Mouse (Mus musculus) T-helper 17 cell (primary cell): ENCODE results near the gene Etl4.

Source experiments
- in situ Hi-C, 2 experiments: fragments of 300-600 bp; cut with MboI, MseI; formaldehyde crosslinking; loops; 1 replicate in 1 of 2; 2 replicates in 1 of 2; pipeline ENCODE4 v1.15.1; 2025; ENCODE audit warnings: high pct_unique_total_duplicates in 2 of 2

Etl4 gene

DNA sequence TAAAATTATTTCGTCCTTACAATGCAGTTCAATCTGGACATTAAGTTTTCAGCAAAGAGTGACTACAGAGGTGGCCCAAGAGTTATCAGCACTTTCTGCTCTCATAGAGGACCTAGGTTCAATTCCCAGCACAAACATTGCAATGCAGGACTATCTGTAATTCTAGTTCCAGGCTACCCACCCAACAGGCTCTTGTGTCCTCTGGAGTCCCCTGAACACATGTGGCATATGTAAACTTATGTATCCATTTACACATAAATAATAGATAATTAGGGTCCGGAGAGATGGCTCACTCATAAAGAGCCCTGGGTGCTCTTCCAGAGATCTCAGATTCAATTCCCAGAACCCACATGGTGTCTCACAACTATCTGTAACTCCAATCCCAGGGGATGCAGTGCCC is 533.2 kb downstream of the Etl4 start:
- in situ Hi-C loops: no loop called here

DNA sequence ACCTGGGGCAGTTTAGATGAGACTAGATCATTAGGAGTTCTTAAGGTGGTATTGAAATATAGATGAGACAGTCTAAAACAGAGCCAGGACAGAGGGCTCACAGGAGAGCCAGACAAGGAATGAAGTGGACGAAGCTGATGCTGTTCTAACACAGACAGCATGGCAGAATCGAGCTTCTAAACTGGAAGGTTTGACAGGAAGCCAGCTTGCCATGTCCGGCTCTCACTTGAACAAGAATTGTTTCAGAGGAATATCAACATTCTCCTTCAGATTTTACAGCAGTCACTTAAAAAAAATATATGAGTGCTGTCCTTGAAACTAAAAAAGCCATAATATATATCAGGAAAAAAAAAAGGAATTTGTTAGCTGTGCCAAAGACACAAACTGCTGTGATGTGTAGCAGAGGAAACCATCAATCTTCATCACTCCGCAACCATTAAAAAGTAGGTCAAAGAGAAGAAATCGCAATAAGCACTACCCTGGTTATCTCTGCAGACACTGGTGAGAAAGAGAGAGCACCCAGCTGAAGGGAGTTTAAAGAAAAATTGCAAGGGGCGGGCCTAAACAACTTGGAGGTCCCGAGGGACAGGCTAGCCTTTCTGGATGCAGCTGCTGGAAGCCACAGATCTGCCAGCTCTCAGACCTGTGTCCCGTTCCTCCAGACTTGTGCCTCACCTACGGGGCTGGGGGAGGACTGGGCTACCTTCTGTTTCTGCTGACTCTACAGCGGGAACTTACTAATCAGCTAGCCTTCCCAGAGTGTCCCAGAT is 534.3 kb downstream of the Etl4 start:
- in situ Hi-C loops: no loop called here

DNA sequence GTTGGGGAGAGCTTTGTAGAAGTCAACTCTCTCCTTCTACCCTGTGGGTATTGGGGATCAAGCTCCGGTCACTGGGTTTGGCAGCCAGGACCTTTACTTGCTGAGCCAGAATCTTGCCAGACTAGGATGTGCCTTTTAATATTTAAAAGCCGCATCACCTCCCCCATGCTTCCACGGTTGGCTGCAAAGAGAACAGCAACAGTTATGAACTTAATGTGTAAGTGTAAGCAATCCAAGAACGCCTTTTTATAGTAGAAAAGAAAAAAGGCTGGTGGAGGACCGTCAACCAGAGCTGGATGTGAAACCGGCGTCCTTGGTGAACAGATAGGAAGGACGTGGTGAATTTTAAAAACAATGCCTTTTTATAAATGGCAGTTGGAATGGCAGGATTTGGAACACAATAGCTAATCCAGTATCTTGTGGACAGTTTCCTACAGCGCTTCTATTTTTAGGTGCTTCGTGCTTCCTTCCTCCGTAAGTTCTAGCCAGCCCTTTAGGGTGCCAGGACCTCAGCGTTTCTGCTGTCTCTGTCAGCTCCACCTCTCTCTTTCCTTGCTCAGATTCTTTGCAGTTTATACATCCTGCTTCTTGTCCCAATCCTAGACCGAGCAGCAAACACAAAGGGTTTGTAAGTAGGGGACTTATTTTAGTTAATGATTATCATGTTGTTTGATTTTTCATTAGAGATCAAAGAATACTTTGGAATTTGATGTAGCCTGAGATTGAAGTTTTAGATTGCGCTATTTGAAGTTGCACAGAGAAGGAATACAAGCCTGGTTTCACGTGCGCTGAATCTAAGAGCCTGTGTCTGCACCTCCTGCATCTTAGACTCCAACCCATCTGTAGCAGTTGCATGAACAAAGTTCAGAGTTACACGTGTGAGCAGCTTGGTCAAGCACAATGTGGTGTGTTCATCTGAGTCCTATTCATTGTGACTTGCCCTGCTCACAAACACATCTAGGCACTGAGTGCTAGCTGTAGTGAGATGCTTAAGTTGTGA is 535.9 kb downstream of the Etl4 start:
- in situ Hi-C loops: no loop called here

DNA sequence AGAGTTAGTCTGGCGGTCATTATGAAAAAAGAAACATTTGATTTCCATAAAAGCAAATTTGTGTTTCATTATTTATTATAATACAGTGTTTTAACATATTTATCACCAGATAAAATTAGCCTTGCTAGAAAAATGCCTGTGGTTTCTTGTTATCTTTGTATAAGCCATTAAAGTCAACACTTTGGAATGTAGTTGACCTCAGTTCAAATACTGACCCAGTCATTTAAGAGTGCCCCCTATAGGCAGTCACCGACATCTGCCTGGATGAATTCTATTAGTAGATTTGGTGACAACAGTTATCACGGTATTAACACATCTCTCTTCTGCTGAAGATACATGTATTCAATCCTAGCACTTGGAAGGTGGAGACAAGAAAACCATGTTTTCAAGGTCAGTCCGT is 536.6 kb downstream of the Etl4 start:
- in situ Hi-C loops: no loop called here

DNA sequence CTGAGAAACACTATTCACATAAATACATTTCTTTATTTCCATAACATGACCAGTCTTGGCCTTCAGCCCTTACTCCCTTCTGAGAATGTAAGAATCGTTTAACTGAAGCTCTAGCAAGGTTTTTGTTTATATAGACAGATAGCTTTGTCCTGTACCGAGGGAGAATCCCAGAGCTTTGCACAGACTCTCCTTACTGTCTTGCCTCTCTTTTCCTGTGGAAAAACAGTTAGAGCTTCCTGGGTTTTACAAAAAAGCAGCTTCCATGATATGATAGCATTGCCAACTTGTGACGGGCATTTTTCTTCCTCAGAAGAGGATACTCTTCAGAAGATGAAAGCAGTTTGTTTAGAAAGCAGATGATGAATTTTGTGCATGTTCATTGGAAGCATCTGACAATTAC is 541.4 kb downstream of the Etl4 start:
- in situ Hi-C loops: no loop called here

DNA sequence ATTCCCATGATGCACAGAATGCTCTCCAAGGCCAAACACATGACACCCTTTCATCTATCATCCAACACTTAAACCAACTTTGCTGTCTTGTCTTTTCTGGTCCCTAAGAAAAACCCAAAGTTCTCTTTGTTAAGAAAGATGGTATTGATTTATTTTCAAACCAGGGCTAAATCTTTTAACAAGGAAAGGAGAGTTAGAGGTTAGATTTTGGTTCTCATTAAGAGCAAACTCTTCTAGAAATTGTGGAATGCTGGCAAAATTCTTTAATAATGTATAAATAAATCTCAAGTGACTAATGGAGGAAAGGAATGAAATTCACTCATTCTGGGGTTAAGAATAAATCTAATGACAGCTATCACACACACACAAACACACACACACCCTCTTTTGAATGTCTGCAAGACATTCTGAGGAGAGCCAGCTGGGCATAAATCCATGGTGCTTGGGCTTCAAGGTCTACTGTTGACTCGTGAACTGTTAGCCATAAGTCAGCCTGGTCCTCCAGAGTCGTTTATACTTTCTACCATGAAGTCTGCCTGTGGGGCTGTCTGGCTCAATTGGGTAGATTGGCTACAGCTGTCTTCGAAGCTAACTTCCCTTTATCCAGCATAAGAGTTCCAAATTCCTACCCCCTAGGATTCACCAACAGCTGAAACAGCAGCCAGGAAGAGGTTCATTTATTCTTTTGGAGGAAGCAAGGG is 544.1 kb downstream of the Etl4 start:
- in situ Hi-C loops: no loop called here

DNA sequence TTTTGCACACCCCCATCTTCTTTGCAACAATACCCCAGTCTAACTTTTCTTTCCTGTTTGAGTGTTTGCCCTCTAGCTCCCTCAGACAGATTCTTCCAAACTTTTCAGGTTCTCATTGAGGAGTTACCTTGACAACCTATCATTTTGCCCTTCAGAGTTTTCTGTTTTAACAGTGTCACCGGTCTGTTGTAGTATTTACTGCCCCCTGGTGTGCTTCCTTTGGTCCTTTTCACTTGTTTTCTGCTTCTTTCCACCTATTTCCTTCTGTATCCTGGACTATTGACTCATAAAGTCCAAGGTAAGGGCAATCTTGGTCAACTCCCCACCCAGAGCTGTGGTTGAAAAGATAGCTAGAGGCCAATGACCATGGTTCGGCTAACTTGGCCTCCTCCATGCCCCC is 569.6 kb downstream of the Etl4 start:
- in situ Hi-C loops: no loop called here

DNA sequence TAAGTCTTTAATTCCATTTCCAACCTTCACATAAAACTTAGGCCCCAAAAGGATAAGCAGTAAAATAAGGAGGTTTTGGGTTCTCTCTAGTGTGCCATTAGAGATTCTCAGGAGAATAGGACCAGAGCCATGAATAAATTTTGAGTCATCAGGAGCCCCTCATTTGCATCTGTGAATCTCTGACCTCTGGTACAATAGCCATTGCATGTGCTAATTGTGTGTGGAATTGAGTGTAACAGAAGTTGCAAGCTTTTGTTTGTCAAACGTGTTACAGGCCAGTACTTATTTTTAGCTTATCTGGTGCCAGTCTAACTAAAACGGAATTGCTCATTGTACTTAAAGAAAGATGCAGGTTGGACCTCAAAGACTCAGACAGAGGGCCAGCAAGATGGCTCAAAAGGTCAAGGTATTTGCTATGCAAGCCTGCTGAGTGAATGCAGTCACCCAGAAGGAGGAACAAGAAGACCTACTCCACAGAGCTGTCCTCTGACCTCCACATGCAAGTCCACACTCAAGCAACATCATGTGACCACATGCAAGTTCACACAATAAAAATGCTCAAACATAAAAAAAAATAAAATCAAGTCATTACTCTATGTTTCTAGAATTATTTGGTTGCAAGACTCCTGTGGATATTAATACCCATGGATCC is 576.7 kb downstream of the Etl4 start:
- in situ Hi-C loops: no loop called here

DNA sequence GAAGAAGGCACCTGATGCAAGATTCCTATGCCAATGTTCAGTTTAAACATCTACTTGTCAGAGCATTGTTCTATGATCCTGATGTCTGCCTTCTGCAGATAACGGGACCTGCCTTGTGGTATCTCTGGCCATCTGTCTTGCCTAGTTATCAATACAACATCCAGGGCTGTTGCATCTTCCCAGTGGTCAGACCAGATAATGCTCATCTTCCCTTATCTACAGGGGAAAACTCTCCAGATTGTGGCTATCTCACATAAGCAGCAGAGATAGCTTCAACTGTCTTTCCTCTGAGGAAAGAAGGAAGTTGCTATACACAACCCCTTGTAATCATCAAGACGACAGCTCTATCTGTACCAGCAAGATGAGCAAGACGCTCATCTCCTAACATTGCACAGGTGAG is 579.5 kb downstream of the Etl4 start:
- in situ Hi-C loops: no loop called here

DNA sequence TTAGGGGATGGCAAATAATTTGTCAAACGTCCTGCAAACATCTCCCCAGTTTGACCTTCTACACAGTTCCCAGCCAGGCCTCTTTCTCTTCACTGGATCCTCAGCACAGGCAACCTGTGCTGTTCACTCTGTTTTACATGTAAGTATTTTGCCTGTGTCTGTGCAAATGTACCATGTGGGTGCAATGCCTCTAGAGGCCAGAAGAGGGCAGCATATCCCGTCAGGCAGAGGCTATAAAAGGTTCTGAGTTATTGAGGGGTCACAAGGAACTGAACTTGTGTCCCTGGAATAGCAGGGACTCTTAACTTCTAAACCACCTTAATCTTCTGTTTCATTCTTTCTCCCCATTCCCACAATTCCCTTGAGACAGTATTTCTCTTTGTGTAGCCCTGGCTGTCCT is 582.5 kb downstream of the Etl4 start:
- in situ Hi-C loops: no loop called here

DNA sequence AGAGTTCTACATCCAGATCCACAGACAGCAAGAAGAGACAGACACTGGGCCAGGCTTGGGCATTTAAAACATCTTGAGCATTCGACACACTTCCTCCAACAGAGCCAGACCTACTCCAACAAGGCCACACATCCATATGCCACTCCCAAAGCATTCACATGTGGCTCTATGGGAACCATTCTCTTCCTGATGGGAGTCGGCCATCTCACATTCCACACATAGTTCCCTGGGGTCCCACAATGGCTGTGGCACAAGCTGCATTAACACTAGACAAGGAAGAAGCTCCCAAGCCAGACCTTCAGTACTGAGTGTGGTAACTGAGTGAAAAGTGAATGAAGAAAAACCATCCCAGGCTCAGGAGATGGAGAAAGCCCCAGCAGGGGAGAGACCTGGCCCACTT is 584.2 kb downstream of the Etl4 start:
- in situ Hi-C loops: no loop called here

DNA sequence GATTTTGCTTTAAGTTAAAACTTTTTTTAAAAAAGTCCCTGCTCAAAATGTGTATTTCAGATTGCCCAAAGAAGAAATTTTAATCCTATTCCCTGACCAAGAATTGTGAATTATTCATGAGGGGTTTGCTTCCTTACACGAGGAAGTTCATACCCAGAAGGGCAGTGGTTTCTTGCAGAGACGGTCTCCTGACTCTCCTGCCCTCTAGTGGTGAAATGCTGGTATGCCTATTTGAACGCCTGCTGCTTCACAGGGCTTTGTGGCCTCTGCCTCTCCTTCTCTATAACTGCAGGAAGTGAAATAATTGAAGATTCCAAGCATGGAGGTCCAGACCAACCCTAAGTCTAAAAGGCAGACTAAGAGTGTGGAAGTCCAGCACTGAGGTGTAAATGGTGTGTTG is 585.1 kb downstream of the Etl4 start:
- in situ Hi-C loops: no loop called here

DNA sequence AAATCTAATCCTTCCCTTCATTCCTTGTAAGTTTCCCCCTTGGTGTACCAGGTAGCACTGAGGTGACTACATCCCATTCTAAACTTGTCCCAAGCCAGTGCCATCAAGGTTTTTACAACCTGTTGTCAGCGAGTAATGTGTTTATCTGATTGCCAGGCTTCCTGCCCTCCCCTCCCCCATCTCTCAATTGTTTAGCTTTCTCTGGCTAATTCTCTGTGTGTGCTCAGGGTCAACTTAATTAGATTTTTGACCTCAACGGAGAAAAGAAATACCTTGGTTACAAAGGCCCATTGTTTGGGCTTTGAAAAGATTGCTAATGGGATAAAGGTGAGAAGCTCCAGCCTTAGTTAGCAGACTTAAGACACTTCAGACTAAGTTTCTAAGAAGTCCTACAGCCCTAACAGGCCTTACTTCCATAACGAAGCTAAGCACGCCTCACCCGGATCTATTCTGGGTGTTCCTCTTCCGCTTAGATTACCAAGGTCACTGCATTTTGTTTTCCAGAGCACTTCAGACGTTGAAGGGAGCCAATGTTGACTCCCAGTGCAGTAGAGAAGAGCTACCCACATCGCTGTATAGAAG is 586.7 kb downstream of the Etl4 start:
- in situ Hi-C loops: no loop called here

DNA sequence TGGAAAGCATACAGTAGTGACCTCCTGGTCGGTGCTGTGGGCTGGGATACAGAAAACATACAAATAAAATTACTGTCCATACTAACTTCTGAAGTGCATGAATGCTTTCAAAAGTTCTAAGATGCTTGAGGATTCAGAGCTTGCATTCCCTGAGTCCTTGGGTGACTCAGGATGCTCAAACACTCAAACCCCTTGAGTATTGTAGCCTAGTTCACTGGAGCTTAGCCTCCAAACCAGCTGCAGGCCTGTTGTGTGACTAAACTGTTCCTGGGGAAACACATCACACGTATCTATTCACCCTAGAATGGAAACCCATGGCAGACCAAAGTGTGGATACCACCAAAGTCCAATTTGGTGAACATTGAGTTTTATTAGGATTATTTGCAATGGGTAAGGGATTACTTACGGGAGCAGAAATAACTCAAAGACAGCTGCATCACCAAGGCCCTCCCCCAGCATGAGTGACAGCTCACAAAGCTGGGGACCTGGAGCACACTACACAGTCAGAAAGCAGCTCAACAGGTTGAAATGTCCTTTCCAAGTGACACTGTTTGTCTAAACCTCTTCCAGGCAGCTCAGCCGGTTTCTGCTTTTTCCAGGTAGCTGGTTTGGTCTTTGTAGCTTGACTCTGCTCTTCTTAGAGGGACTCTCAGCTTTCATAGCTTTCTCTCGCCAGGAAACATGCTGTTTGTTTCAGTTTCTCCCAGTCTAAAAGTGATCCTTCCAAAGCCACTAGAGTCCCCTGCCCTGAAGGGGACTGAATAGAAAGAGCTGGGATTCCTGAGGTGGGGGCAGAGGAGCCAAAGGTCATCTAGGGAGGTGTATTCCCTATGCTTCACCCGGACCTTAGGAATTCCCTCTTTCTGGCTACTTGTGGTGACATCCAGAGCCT is 598.5 kb downstream of the Etl4 start:
- in situ Hi-C loops: no loop called here

DNA sequence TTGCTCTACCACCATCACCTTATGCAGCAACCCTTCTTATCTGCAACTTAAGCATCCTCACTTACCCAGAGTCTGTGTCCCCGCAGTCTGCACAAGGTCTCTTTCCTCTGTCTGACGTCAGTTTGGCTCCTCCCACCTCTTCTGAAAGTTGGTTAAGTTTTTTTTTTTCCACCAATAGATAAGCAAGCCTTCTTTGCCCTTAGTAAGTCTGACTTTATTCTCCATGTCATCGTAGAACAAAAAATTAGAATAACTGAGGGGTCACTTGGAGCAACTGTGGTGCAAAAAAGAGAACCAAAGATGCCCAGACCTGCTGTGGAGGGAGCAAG is 599.1 kb downstream of the Etl4 start:
- in situ Hi-C loops: no loop called here

DNA sequence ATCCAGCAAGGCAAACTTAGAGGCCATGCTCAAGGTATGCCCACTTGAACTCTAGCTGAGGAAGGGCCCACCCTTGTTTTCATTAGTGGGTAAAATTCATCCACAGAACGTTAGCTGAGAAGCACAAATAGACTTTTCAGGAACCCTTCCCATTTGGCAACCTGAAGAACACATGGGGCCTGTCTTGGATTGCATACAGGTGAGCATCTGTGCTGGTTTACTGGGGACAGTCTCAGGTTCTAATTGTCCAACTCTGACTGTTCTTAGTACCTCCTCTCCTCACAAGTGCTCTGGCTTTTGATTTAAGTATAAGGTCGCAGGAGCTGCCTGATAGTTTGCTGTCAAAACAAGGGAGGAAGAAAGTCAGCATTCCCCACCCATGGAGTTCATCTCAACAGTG is 600.5 kb downstream of the Etl4 start:
- in situ Hi-C loops: no loop called here

DNA sequence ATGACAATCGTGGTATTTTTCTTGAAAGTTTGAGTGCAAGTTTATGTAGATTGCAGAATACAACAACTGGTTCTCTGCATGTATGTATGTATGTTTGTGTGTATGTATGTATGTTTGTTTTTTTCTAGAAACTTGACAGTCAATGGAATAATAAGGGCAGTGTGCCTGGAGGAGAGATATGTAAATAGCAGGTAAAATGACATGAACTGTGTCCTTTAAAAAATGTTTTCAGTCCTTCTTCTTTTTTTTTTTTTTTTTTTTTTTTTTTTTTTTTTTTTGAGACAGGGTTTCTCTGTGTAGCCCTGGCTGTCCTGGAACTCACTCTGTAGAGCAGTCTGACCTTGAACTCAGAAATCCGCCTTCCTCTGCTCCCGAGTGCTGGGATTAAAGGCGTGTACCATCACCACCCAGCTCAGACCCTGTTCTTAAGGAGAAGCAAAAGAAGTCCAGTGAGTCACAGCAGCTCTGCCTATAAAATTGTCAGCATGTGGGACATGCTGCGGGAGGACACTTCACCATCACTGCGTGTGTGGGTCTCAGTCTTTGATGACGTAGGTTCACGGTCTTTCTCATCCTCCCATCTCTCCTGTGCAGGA is 606.8 kb downstream of the Etl4 start:
- in situ Hi-C loops: no loop called here

DNA sequence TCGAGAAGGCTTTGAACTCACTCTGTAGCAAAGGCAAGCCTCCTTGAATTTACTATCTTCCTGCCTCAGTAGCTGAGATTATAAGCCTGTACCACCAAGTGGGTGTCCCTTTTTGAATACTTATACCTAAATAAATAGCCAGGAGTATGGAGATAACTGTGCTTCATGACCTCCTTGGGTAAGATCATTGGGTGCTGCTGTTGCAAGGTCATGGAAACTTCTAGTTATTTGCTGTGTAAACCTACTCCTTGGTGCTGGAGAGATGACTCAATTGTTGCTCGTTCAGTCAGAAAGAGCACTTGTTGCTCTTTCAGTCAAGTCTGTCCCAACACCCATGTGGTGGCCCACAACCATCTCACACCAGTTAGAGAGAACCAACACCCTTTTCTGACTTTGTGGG is 608.3 kb downstream of the Etl4 start:
- in situ Hi-C loops: no loop called here

DNA sequence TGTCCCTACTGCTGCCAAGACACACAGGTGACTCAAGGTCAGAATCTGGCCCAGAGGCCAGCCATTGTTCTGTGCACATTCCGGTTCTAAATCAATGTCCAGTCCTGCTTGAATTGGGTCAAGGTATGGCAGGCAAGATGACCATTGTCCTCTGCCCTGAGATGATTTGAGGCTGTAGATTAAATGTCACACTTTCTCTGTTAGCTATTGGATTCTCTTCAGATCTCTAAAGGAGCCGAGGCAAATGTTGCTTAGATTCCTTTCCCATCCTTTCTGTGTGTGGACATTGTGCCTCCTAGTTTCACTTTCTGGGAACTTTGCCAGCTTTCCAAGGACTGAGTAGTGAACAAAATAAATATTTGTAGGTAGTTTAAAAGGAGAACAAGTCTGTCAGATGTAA is 608.9 kb downstream of the Etl4 start:
- in situ Hi-C loops: no loop called here
